Mouse (Mus musculus) brown adipose tissue, adult 24 weeks (tissue): ENCODE measurements around the gene Fbxo36. TPM values are rescaled to one million over a fixed set of nuclear protein-coding genes. Genes with fewer than 3 reads are reported as not detected.

Source experiments
- H3K27ac ChIP-seq: fragments of 200-500 bp; replicated peaks from 2 replicates; pipeline ENCODE4 v1.5.1; 2012; ENCODE audit warnings: low read depth, mild to moderate bottlenecking, low read length
- H3K4me1 ChIP-seq: fragments of 200-500 bp; 2 replicates; pipeline ENCODE4 v1.6.1; 2012; ENCODE audit warnings: low read length, mixed read lengths; ENCODE audit not compliant: control insufficient read depth, insufficient read depth, insufficient read length
- H3K4me3 ChIP-seq: fragments of 200-500 bp; 2 replicates; pipeline ENCODE4 v1.5.1; 2012; ENCODE audit warnings: low read depth, mild to moderate bottlenecking, low read length, moderate library complexity; ENCODE audit not compliant: insufficient read depth
- polyA plus RNA-seq: library from polyadenylated mRNA; stranded (reverse); fragments of >200 nt; gene quantifications from 2 replicates; pipeline ENCODE4 v1.2.4, GENCODE M21; 2012; ENCODE audit not compliant: missing spikeins, insufficient read depth, insufficient read length

Gene Fbxo36
- polyA plus RNA-seq, 1 experiment = 15.1 TPM

DNA sequence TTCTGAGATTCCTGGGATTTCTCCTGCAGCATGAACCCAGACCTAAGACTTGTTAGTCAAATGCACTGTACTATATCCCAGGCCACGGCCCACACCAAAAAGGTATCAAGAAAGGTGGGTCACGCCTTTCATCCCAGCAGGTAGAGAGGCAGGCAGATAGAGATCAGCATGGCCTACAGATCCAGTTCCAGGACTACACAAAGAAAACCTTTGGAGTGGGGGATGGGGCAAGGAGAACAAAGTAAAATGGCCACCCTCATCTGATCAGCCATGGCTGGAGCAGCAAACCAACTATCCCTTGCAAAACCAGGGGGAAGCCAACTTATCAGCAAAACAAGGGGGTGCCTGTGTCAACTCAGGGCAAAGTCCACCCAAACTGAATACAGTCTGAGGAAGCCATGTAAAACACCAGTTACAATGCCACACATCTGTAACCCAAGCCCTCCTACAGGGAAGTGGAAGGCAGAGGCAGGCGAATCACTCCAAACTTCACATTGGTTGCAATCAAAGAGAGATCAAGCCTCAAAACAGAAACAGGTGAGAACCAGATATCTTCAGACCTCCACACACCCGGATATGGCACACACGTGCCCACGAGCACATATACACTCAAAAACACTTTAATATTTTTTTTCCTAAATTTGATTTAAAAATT is 9.3 kb downstream of the Fbxo36 start:
- Histone ChIP-seq H3K27ac (no peak overlapping the region), H3K4me1 (no peaks in the 10 kb centered on the region), H3K4me3 (no peak overlapping the region)

DNA sequence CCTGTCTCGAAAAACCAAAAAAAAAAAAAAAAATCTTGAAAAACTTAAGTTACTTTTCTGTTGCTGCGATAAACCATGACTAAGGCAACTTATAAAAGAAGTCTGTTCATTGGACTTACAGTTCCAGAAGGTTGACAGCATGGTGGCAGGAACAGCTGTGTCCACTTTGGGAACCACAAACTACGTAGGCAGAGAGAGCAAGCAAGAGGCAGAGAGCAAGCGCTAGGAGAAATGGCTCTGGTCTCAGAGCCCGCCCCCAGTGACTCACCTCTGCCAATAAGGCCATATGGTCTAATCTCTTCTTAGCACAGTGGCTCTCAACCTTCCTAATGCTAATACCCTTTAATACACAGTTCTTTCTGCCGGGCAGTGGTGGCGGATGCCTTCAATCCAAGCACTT is 10.2 kb downstream of the Fbxo36 start:
- no peak overlapping the region for H3K4me3 ChIP-seq
- H3K4me1 ChIP-seq = no peaks in the 10 kb centered on the region
- H3K27ac ChIP-seq = no peak overlapping the region

DNA sequence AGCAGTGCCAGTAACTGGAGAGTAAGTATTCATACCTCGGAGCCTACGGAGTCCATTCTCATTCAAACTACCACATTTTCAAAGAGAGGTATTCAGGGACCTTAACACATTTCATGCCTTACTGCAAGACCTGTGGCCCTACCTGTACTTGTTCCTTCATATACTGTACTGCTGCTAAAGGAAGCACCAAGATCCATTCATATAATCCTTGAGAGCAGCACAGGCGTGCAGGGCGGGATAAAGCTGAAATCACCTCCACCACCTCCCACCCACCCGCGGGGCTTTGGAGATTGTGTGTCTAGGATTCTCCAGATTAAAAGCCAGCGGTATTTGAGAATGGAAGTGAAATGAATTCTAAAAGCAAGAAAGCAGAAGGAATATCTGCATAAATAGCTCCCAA is 10.8 kb downstream of the Fbxo36 start:
- Histone ChIP-seq H3K4me3 (no peak overlapping the region), H3K4me1 (no peaks in the 10 kb centered on the region), H3K27ac (no peak overlapping the region)

DNA sequence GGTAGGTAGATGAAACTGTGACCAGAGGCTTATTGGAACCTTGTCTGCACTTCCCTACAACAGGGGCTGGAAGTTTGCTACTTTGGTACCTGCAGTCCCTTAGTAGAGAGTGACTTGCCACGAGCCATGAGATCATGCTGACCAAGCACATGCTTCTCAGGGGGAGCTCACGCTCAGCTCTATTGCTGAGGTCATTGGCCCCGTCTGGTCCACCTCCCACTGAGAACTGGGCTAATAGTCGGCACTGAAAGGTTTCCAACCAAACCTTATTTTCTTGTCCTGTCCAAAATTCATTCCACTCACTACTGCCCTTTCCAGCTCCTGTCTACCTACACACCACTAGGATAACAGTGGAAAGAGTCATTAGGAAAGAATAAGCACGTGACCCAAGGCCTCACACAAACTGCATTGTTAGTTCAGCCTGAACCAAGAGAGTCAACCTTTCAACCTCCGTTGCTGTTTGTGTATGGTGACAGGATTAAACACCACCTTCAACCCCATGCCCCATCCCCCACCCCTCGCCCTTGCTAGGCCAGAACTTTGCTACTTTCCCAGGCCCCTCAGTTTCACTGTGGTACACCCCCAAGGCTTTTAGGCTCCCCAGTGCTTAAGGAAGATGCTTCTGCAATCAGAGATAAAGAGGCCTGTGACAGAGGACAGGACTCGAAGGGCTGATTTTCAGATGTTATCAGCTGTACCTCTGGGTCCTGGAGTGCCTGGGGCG is 12.0 kb downstream of the Fbxo36 start:
- Histone ChIP-seq H3K27ac (no peak overlapping the region), H3K4me3 (no peak overlapping the region), H3K4me1 (no peaks in the 10 kb centered on the region)

DNA sequence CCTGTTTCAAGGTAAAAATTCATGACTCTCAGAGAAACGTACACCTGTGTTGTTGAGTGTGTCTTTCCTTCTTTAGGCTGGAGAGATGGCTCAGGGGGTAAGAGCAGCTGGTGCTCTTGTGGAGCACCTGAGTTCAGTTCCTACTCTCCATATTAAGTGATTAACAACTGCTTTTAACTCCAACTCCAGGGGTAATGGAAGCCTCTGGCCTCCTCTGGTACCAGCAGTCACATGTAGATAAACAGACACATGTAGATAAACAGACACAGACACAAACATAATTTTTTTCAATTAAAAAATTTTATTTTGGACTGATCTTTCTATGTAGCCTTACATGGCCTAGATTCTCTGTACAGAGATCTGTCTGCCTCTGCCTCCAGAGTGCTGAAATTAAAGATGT is 14.1 kb downstream of the Fbxo36 start:
- Histone ChIP-seq H3K4me3 (no peak overlapping the region), H3K4me1 (no peaks in the 10 kb centered on the region), H3K27ac (no peak overlapping the region)

DNA sequence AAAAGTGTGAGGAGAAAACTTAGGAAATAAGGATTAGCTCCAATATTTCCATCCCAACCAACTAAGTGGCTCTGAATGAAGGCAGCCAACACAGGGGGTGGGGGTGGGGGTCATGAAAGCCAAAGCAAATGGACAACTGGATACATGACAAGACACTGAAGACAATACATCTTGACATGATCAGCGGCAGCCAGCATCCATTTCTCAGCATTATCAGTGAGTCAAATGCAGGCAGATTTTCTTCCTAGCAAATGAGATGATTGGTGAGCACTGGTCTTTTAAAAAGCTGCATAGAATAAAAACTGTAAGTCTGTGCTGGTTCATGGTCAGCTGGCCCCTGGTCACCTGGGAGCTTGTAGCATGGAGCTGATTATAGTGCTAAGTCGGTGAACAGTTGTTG is 15.3 kb downstream of the Fbxo36 start:
- Histone ChIP-seq H3K4me1 (no peaks in the 10 kb centered on the region), H3K27ac (no peak overlapping the region), H3K4me3 (no peak overlapping the region)

DNA sequence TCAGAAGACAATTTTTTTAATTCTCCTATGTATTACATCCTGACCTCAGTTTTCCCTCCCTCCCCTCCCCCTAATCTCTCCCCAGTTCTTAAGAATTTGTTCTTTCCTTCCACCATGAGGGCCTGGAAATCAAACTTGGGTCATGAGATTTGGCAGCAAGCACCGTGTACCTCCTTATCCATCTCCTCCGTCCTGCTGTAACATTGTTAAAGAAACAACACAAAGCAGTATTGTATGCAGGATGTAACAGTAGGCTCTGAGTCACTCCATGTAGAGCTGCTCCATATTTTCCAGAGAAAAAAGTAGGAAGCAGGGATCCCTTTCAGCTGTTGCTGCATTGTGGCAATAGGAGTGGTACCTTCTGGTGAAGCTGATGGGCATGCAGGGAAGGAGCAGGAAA is 16.1 kb downstream of the Fbxo36 start:
- Histone ChIP-seq H3K4me1 (no peaks in the 10 kb centered on the region), H3K4me3 (no peak overlapping the region)

DNA sequence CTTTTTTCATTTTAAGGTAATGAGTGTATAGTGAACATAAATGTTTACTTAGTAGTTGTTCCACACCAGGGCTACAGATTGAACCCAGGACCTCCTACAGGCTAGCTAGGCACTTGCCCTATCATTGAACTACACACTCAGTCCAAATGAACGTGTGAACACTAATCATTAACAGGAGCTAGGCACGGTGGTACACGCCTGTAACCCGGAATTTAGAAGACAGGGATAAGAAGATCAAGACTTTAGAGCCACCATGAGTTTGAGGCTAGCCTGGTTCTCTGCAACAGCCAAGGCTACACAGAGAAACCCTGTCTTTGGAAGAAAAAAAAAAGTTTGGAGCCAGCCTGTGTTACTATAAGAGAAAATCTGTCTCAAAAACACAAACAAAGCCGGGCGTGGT is 20.0 kb downstream of the Fbxo36 start:
- Histone ChIP-seq H3K27ac (no peak overlapping the region), H3K4me1 (no peaks in the 10 kb centered on the region), H3K4me3 (no peak overlapping the region)

More for the DNA sequence above, 16.1 kb downstream of the Fbxo36 start:
- no peak overlapping the region for H3K27ac ChIP-seq

DNA sequence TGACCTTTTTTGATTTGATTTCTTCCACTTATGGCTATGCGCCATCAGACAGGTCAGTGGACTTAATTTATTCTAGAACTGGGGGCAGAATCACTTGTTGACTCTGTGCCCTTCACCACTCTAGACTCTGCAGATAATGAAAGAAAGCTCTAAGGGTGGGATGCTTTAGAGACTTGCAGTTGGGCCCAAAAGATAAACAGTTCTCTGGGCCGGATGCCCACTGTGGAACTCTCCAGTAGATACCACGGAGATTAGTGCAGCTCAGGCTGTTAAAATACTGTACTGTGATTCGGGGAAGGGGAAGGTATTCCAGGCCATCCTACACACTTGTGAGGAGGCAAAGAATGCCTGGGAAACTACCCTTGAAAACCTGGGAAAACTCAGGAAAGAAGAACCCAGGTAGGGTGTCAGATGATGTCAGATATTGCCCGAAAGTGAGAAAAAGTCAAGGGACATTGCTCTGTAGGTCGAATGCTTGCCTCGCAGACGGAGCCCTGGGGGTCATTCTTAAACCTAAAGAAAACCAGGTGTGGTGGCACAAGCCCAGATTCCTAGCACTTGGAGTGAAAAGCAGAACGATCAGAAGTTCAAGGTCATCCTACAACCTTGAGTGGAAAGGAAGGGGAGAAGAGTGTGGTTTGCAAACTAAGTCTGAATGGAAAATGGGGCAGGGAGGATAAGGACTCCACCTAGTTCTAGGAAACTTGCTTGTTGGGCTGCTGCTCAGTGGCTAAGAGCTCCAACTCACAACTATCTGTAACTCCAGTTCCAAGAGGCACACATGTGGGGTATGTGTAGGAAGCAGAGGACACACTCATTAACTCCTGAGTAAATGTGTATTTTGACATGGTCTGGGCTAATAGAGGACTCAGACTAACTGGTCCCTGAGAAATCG is 21.0 kb downstream of the Fbxo36 start:
- no peak overlapping the region for H3K4me3 ChIP-seq
- no peak overlapping the region for H3K27ac ChIP-seq
- H3K4me1 ChIP-seq = no peaks in the 10 kb centered on the region

DNA sequence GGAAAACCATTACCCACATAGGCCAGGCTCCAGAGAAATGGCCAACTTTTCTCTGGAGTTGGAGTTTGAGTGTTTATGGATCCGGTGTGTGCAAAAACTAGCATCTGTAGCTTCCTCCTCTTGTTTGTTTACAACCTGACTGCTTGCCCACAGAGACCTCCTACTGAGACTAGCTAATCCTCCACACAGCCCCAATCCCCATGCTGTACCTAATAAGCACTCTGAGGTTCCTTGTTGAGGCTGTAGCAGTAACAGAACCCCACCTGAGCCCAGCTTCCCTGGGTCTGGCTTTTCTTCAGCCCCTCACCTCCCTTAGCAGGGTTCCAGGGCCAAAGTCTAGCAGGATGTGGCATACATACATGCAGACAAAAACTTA is 21.6 kb downstream of the Fbxo36 start:
- H3K4me3 ChIP-seq = no peak overlapping the region
- no peaks in the 10 kb centered on the region for H3K4me1 ChIP-seq
- H3K27ac ChIP-seq = no peak overlapping the region

DNA sequence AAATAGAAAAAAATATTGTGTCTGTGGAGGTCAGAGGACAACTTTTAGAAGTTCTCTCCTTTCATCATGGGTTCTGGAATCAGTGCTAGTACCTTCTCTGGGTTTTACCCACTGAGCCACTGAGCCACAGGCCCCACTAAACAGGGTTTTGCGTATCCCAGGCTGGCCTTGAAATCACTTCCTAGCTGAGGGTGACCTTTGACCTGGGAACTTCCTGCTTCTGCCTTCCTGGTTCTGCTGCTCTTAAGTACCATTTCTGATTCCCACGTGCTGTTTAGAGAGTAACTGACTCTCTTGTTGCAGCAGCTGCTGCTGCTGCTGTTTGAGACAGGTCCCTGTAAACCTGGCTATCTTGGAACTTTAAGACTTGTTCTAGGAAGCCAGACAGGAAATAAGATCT is 25.0 kb downstream of the Fbxo36 start:
- no peaks in the 10 kb centered on the region for H3K4me1 ChIP-seq
- no peak overlapping the region for H3K27ac ChIP-seq
- no peak overlapping the region for H3K4me3 ChIP-seq

DNA sequence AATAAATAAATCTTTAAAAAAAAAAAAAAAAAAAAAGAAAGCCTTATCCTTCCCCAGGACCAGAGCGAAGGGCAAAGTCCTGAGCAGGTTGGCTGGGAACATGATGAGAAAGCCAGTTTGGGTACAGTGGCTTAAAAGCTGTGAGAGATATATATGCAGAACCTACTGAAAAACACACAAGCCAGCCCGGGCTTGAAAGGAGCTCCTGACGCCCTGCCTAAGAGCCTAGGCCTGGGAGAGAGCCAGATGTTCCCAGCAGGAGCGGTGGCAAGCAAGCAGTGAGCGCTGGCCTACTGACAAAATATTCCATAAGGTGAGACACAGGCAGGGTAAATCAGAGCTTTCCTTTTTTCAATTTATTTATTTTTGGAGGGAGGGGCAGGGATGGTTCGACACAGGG is 26.6 kb downstream of the Fbxo36 start:
- Histone ChIP-seq H3K4me3 (no peak overlapping the region), H3K27ac (no peak overlapping the region), H3K4me1 (0 out of 2 replicates have a peak, but pooled peaks cover 3% of the 10 kb centered on the region)

DNA sequence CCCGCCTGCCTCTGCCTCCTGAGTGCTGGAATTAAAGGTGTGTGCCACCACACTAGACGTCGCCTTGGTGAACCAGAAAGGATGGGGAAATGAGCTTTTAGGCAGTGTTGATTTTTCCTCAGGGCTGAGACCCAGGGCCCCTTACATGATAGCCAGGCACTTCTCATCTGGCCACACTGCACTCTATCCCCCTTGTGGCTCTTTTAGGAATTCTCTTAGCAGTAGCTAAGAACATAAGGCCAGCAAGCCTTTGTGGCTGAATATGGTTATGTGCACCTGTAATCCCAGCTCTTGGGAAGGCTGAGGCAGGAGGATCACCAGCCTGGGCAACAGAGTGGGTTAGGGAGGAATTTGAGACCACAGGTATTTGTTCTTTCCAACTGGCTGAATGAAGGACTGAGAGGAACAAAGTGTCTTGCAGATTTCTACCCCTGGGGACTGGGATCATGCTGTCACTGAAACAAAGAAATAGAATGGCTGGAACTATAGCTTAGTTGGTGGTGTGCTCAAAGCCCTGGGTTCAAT is 27.1 kb downstream of the Fbxo36 start:
- no peak overlapping the region for H3K4me3 ChIP-seq
- H3K27ac ChIP-seq = no peak overlapping the region
- 0 out of 2 replicates have a peak, but pooled peaks cover 3% of the 10 kb centered on the region for H3K4me1 ChIP-seq

DNA sequence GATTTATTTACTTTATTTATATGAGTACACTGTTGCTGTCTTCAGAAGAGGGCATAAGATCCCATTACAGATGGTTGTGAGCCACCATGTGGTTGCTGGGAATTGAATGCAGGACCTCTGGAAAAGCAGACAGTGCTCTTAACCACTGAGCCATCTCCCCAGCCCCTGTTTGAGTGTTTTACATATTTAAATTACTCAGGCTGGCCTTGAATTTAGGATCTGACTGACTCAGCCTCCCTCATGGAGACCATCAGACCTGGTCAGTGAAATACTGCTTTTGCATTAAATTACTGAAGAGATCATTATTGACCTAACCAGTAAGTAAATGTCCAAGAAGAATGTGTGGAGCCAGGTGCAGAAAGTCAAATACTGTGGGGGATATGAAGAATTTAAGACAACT is 28.7 kb downstream of the Fbxo36 start:
- no peak overlapping the region for H3K4me3 ChIP-seq
- 0 out of 2 replicates have a peak, but pooled peaks cover 3% of the 10 kb centered on the region for H3K4me1 ChIP-seq
- H3K27ac ChIP-seq = no peak overlapping the region

DNA sequence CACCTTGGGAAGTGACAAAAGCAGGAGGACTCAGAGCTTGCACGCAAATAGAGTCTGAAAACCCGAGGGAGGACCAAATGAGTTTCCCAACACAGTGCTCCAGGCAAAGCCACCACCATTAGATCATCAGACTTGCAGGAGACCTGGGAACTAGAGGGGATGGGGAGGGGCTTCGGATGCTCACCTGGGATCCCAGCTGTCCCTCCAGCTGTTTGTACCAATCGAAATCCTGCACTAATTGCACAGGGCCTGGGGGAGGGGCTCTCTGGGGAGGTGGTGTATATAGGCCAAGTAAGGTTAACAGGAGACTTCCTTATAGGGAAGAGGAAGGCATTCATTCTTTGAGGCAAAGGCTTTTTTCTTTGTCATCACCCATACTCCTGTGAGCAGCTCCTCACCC is 29.2 kb downstream of the Fbxo36 start:
- Histone ChIP-seq H3K4me3 (no peak overlapping the region), H3K27ac (no peak overlapping the region), H3K4me1 (0 out of 2 replicates have a peak, but pooled peaks cover 3% of the 10 kb centered on the region)
